Mouse (Mus musculus): ENCODE measurements at regions not wholly inside any gene's neighbourhood (a gene's known extent, or its start where the extent isn't known, plus 50 kb on each side); places are given as distances from the start of the nearest gene placed in this dataset.

- DNase-seq (ENCODE audit: low read depth): no peak
Measured at GRCm38 (mm10) chr1:8282733-8283132, 3131.2 kb upstream of the A830018L16Rik start.

DNA sequence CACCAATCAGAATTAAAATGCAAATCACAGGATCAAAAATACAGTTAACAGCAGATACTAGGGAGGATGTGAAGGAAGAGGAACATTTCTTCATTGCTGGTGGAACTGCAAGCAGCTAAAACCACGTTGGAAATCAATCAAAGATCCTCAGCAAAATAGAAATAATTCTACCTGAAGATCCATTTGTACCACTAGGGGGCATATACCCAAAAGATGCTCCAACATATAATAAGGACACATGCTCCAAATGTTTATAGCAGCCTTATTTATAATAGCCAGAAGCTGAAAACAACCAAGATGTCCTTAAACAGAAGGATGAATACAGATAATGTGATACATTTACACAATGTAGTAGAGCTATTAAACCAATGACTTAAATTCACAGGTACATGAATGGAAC, 3126.4 kb upstream of the A830018L16Rik start:
- peak; percentile 1 for DNase-seq (ENCODE audit: low read depth)
